In genomic region chr4:57046160-57046571, GRCm38 (mm10) we compare ENCODE assay signal across 11 mouse cellular contexts. TPM values are rescaled to one million over a fixed set of nuclear protein-coding genes. Genes with fewer than 3 reads are reported as not detected.
DNase-seq lines count a peak whose midpoint lies in the region; ATAC-seq and TF ChIP-seq lines count a peak whose summit lies in the region.
"Had no signal": no experiment of that assay in that cellular context is flagged by ENCODE, and none has a peak within 500 bp of the region (broad histone marks: within the 10 kb centered on the region; RNA-seq: fewer than 3 reads in every experiment).

No protein-coding gene starts in this region.

- no peaks in the 10 kb centered on the region for H3K4me1 ChIP-seq in neural tube, embryonic 14.5 days (ENCODE audit: control insufficient read depth, insufficient read depth, low read length)
- peaks cover 3% of the 10 kb centered on the region; the same call in 1 of the 2 replicates for H3K4me1 ChIP-seq in neural tube, embryonic 15.5 days
- H3K4me1 ChIP-seq in stomach, postnatal 0 days (replicated peaks; ENCODE audit: control insufficient read depth, insufficient read depth), result no peaks in the 10 kb centered on the region
- H3K4me1 ChIP-seq: liver, embryonic 13.5 days had no signal

- H3K27me3 ChIP-seq in neural tube, embryonic 14.5 days (ENCODE audit: control insufficient read depth, insufficient read depth, low read length), result no peaks in the 10 kb centered on the region
- H3K27me3 ChIP-seq in neural tube, embryonic 15.5 days (replicated peaks), result no peaks in the 10 kb centered on the region
- no peaks in the 10 kb centered on the region for H3K27me3 ChIP-seq in stomach, postnatal 0 days (ENCODE audit: control insufficient read depth, insufficient read depth, low read length)
- H3K27me3 ChIP-seq: liver, embryonic 13.5 days had no signal

- peak; percentile 31; the same call in 1 of the 2 replicates for ATAC-seq in neural tube, embryonic 14.5 days (ENCODE audit: low read depth)
- no peak for ATAC-seq in neural tube, embryonic 15.5 days (ENCODE audit: low FRiP score)
- ATAC-seq in stomach, postnatal 0 days (ENCODE audit: low FRiP score, low TSS enrichment), result 0 out of 2 replicates have a peak, but pooled peaks have one; percentile 15
- ATAC-seq: CD4-positive, CD25-positive, alpha-beta regulatory T cell, adult 4 months had no signal

- no peaks in the 10 kb centered on the region for H3K36me3 ChIP-seq in neural tube, embryonic 14.5 days (ENCODE audit: control insufficient read depth, insufficient read depth, low read length)
- H3K36me3 ChIP-seq in neural tube, embryonic 15.5 days, result peaks cover 2% of the 10 kb centered on the region; the same call in 1 of the 2 replicates
- H3K36me3 ChIP-seq in stomach, postnatal 0 days (ENCODE audit: control insufficient read depth, insufficient read depth, low read length), result no peaks in the 10 kb centered on the region
- H3K36me3 ChIP-seq: liver, embryonic 13.5 days had no signal

- no peak overlapping the region for H3K4me2 ChIP-seq in neural tube, embryonic 14.5 days (ENCODE audit: low read depth, low read length)
- H3K4me2 ChIP-seq in neural tube, embryonic 15.5 days, result no peak overlapping the region
- no peak overlapping the region for H3K4me2 ChIP-seq in stomach, postnatal 0 days (replicated peaks; ENCODE audit: low read depth)
- H3K4me2 ChIP-seq: liver, embryonic 13.5 days had no signal

- no peak for TF ChIP-seq CTCF in stomach, postnatal 0 days (IDR thresholded peaks at IDR 0.05; ENCODE audit: low read depth)

- 54% methylated on average over 9 of the region's 9 CpGs for WGBS in neural tube, embryonic 14.5 days
- WGBS in neural tube, embryonic 15.5 days, result 51% methylated on average over 9 of the region's 9 CpGs
- 71% methylated on average over 9 of the region's 9 CpGs for WGBS in stomach, postnatal 0 days

- H3K9me3 ChIP-seq in neural tube, embryonic 14.5 days (ENCODE audit: control insufficient read depth, low read length), result no peaks in the 10 kb centered on the region
- H3K9me3 ChIP-seq in neural tube, embryonic 15.5 days (replicated peaks), result 0 out of 2 replicates have a peak, but pooled peaks cover 2% of the 10 kb centered on the region
- no peaks in the 10 kb centered on the region for H3K9me3 ChIP-seq in stomach, postnatal 0 days (ENCODE audit: control insufficient read depth, low read length)

- H3K27ac ChIP-seq in neural tube, embryonic 14.5 days (ENCODE audit: low read depth, low read length), result no peak overlapping the region
- H3K27ac ChIP-seq in neural tube, embryonic 15.5 days (replicated peaks), result no peak overlapping the region
- no peak overlapping the region for H3K27ac ChIP-seq in stomach, postnatal 0 days (replicated peaks)
- H3K27ac ChIP-seq: heart, adult 2 months; liver, embryonic 13.5 days had no signal

- H3K9ac ChIP-seq in neural tube, embryonic 14.5 days (replicated peaks; ENCODE audit: low read depth, low read length), result no peak overlapping the region
- H3K9ac ChIP-seq in neural tube, embryonic 15.5 days (replicated peaks), result no peak overlapping the region
- no peak overlapping the region for H3K9ac ChIP-seq in stomach, postnatal 0 days (ENCODE audit: low read length)
- H3K9ac ChIP-seq: liver, embryonic 13.5 days had no signal

- peak; percentile 38 to 73 for DNase-seq in frontal cortex, adult 2 months (ENCODE audit: extremely low spot score in 1 of 2, low spot score in 1 of 2)
- DNase-seq in frontal cortex, postnatal 14 days (ENCODE audit: low spot score in 2 of 2), result no peak
- peak; percentile 95 to 98 for DNase-seq in cerebellum, postnatal 36 days
- no peak for DNase-seq in stomach, postnatal 0 days (ENCODE audit: low spot score)
- DNase-seq in natural killer cell, adult 2 months (ENCODE audit: low spot score in 2 of 2), result no peak
- DNase-seq in kidney, adult 8-10 months, result no peak
- DNase-seq: heart, adult 2 months; liver, embryonic 13.5 days had no signal

- no peak overlapping the region for H3K4me3 ChIP-seq in neural tube, embryonic 14.5 days (ENCODE audit: low read depth, low read length)
- no peak overlapping the region for H3K4me3 ChIP-seq in neural tube, embryonic 15.5 days (replicated peaks)
- H3K4me3 ChIP-seq in stomach, postnatal 0 days (ENCODE audit: low read depth, low read length), result no peak overlapping the region
- H3K4me3 ChIP-seq: heart, adult 2 months; liver, embryonic 13.5 days had no signal

- no peak for TF ChIP-seq EP300 in stomach, postnatal 0 days (optimal IDR thresholded peaks at IDR 0.05)

RNA-seq across cellular contexts. Expression of gene Frrs1l, which starts 56.0 kb away (rescaled TPM):
- polyA plus RNA-seq in frontal cortex, adult 2 months (2012; rRNA removed), result 78.7 and 79.7 TPM in 2 replicates
- polyA plus RNA-seq in neural tube, embryonic 14.5 days (2014; fragmentation: Nextera tagmentation; extraction: Ambion mirVana), result 31.6 and 34.5 TPM in 2 replicates
- 21.8 and 26.1 TPM in 2 replicates for polyA plus RNA-seq in neural tube, embryonic 15.5 days (2015; fragmentation: Nextera tagmentation; extraction: Ambion mirVana)
- polyA plus RNA-seq in stomach, postnatal 0 days (2015; fragmentation: Nextera tagmentation; extraction: Ambion mirVana), result 0.21 TPM in 2 replicates
- polyA plus RNA-seq: CD4-positive, CD25-positive, alpha-beta regulatory T cell, adult 4 months had no signal

Comparison
In these comparisons a context has a peak if more than half of its experiments do, and no peak if none do; other contexts are left out.
1. DNase-seq: peak in frontal cortex, adult 2 months (2 of 2) and cerebellum, postnatal 36 days (2 of 2); none in frontal cortex, postnatal 14 days (0 of 2), stomach, postnatal 0 days (single experiment), natural killer cell, adult 2 months (0 of 2) and kidney, adult 8-10 months (0 of 2).
2. RNA of gene Frrs1l, which starts 56.0 kb away (polyA plus RNA-seq): 78.7 to 79.7 TPM in frontal cortex, adult 2 months, 31.6 to 34.5 TPM in neural tube, embryonic 14.5 days and 21.8 to 26.1 TPM in neural tube, embryonic 15.5 days; 0.21 TPM in stomach, postnatal 0 days; every median in the first group is over 10 times any median in the second.